Mouse (Mus musculus) forebrain, embryonic 12.5 days (tissue): Measurements from ENCODE around the gene Flt3l. TPM values are rescaled to one million over a fixed set of nuclear protein-coding genes. Genes with fewer than 3 reads are reported as not detected.

Experiments used
- ATAC-seq: fragments of 200-750 bp; cut with Nextera tagmentation; 2 replicates; pipeline ENCODE4 v1.8.0; 2017; ENCODE audit warnings: moderate TSS enrichment; ENCODE audit not compliant: low FRiP score
- H3K27ac ChIP-seq: fragments of 300-500 bp; sonication (generic); 2 replicates; pipeline ENCODE4 v1.5.1; 2016; ENCODE audit warnings: mild to moderate bottlenecking
- H3K27me3 ChIP-seq: fragments of 300-500 bp; sonication (generic); 2 replicates; pipeline ENCODE4 v1.6.1; 2016; ENCODE audit warnings: mild to moderate bottlenecking
- H3K36me3 ChIP-seq: fragments of 300-500 bp; sonication (generic); replicated peaks from 2 replicates; pipeline ENCODE4 v1.6.1; 2016; ENCODE audit warnings: mild to moderate bottlenecking
- H3K4me1 ChIP-seq: fragments of 300-500 bp; sonication (generic); 2 replicates; pipeline ENCODE4 v1.6.1; 2016
- H3K4me2 ChIP-seq: fragments of 300-500 bp; sonication (generic); 2 replicates; pipeline ENCODE4 v1.6.1; 2016; ENCODE audit warnings: mild to moderate bottlenecking, moderate library complexity
- H3K4me3 ChIP-seq: fragments of 300-500 bp; sonication (generic); replicated peaks from 2 replicates; pipeline ENCODE4 v1.5.1; 2016; ENCODE audit warnings: mild to moderate bottlenecking
- H3K9ac ChIP-seq: fragments of 300-500 bp; sonication (generic); 2 replicates; pipeline ENCODE4 v1.6.1; 2016; ENCODE audit warnings: mild to moderate bottlenecking
- H3K9me3 ChIP-seq: fragments of 300-500 bp; sonication (generic); 2 replicates; pipeline ENCODE4 v1.6.1; 2016
- WGBS: fragments of 180-500 bp; shearing (Covaris S2); methylation state at CpG from one replicate; pipeline ENCODE4 v1.1.7; 2016; 5-methylcytosine and 5-hydroxymethylcytosine counted together
- polyA plus RNA-seq: library from polyadenylated mRNA; unstranded; fragments of >200 nt; fragmentation: Nextera tagmentation; extraction: Ambion mirVana; gene quantifications from 2 replicates; pipeline ENCODE4 v1.2.1, GENCODE M21; 2016

Gene Flt3l
- 0.21 and 0.72 TPM in 2 replicates for polyA plus RNA-seq

- H3K27ac ChIP-seq, result no peak within 1 kb of the TSS
- peak within 1 kb of the TSS; percentile 57 for H3K4me2 ChIP-seq
- peak within 1 kb of the TSS; percentile 53 for H3K9ac ChIP-seq
- peak within 1 kb of the TSS; percentile 39 for H3K4me3 ChIP-seq
- H3K4me1 ChIP-seq, result peaks cover 6% of the 10 kb centered on the region; the same call in 1 of the 2 replicates
- no peaks in the 10 kb centered on the region for H3K9me3 ChIP-seq
- H3K36me3 ChIP-seq, result no peaks in the 10 kb centered on the region
- ATAC-seq, result peak; percentile 84
- 2% methylated on average over 29 of the region's 29 CpGs for WGBS
- peaks cover 29% of the 10 kb centered on the region for H3K27me3 ChIP-seq
Observed at GRCm38 (mm10) chr7:45135993-45136567, at the start of gene Flt3l, which contains the start of gene Gm45713. TSS of gene Flt3l (minus strand) at chr7:45136432. TSS of gene Gm45713 (minus strand) at chr7:45136231.

DNA sequence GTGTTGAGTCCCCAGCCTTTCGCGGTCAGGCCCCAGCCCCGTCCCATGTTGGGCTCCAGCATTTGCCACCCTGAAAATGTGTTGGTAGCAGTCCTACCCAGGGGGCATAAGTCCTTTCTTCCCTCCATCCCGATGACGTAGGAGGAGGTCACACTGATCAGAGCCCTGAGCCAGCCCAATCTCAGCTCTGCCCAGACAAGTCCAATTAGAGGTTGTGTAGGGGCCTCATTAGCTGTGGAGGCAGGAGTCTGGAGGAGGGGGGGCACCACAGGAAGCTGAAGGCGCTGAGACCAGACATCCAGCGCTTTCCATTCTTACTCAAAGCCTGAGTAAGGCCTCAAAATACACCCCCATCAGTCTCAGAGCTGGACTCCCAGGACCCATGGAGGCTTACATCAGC is 49.7 kb upstream of the Flt3l start:
- Histone ChIP-seq H3K4me1 (peaks cover 16% of the 10 kb centered on the region), H3K9ac (no peak overlapping the region), H3K4me3 (no peak overlapping the region), H3K27me3 (peaks cover 95% of the 10 kb centered on the region), H3K9me3 (no peaks in the 10 kb centered on the region), H3K27ac (no peak overlapping the region), H3K4me2 (no peak overlapping the region), H3K36me3 (no peaks in the 10 kb centered on the region)
- ATAC-seq, result no peak
- 51% methylated on average over 7 of the region's 7 CpGs for WGBS

- Histone ChIP-seq H3K9ac (no peak overlapping the region), H3K9me3 (no peaks in the 10 kb centered on the region), H3K4me2 (no peak overlapping the region), H3K27me3 (peaks cover 97% of the 10 kb centered on the region), H3K27ac (no peak overlapping the region), H3K4me1 (peaks cover 16% of the 10 kb centered on the region), H3K36me3 (no peaks in the 10 kb centered on the region), H3K4me3 (no peak overlapping the region)
- ATAC-seq, result no peak
- WGBS, result 62% methylated on average over 7 of the region's 7 CpGs
Observed at GRCm38 (mm10) chr7:45183672-45184071, 47.4 kb upstream of the Flt3l start.

DNA sequence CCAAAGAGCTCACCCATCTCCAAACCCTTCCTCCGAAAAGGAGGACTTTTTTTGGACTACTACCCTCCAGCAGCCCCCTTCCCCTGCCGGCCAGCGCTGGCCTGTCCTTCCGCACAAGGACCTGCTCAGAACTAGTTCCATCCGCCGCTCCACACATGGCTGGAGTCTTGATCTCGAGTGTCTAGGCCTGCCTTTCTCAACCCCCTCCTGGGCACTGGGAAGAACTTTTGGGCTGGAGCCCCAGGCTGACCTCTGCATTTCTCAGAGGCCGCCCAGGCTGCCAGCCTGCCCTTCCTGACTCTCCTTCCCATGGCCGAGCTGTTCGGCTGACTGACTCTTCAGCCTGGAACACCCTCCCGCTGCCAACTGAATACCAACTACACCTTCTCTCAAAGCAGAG is 46.4 kb upstream of the Flt3l start:
- 16% methylated on average over 11 of the region's 11 CpGs for WGBS
- H3K9ac ChIP-seq, result no peak overlapping the region
- no peaks in the 10 kb centered on the region for H3K9me3 ChIP-seq
- H3K4me1 ChIP-seq, result peaks cover 16% of the 10 kb centered on the region
- H3K36me3 ChIP-seq, result no peaks in the 10 kb centered on the region
- H3K4me2 ChIP-seq, result peak overlapping the region; percentile 41
- H3K4me3 ChIP-seq, result peak overlapping the region; percentile 28
- peaks cover 97% of the 10 kb centered on the region for H3K27me3 ChIP-seq
- 0 out of 2 replicates have a peak, but pooled peaks have one; percentile 6 for ATAC-seq
- no peak overlapping the region for H3K27ac ChIP-seq

DNA sequence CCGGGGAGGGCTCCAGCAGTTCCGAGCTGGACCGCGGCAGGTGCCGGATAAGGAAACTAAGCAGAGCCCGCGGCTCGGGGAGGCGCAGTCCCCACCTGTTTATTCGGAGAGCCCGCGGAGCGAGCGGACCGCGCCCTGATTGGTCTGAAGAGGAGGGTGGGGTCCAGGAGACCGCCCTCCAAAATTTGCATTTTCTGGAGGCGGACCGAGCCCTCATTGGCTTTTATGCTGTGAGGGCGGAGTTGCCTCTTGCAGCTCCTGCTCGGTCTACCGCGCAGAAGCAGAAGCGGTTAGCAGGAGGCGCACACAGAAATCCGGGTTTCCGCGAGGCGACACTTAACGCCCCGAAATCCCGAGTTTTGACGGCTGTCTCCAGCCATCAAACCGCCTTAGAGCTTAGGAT is 46.0 kb upstream of the Flt3l start:
- peak overlapping the region; percentile 28 for H3K4me3 ChIP-seq
- H3K36me3 ChIP-seq, result no peaks in the 10 kb centered on the region
- H3K4me2 ChIP-seq, result peak overlapping the region; percentile 41
- H3K9me3 ChIP-seq, result no peaks in the 10 kb centered on the region
- ATAC-seq, result peak; percentile 85
- peaks cover 97% of the 10 kb centered on the region for H3K27me3 ChIP-seq
- WGBS, result under 1% methylated on average over 34 of the region's 34 CpGs
- no peak overlapping the region for H3K27ac ChIP-seq
- peaks cover 16% of the 10 kb centered on the region for H3K4me1 ChIP-seq
- no peak overlapping the region for H3K9ac ChIP-seq

DNA sequence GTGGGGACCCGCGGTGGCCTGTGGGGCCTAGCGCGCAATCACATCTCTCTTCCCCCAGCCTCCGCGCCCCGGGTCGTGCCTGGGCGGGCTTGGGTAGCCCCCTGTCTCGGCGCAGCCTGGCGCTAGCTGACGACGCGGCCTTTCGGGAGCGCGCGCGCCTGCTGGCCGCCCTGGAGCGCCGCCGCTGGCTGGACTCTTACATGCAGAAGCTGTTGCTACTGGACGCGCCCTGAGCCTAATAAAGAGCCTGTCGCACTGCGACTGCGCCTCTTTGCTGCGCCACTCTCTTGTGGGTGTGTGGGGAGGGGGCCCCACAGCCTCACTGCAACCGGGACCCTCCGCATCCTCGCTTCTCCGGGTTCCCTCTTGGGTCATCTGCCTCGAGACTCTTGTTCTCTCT is 45.3 kb upstream of the Flt3l start:
- WGBS, result 4% methylated on average over 35 of the region's 35 CpGs
- H3K9me3 ChIP-seq, result no peaks in the 10 kb centered on the region
- H3K36me3 ChIP-seq, result no peaks in the 10 kb centered on the region
- H3K4me3 ChIP-seq, result peak overlapping the region; percentile 28
- no peak overlapping the region for H3K9ac ChIP-seq
- ATAC-seq, result no peak
- H3K4me2 ChIP-seq, result peak overlapping the region; percentile 41
- peaks cover 18% of the 10 kb centered on the region for H3K4me1 ChIP-seq
- H3K27me3 ChIP-seq, result peaks cover 98% of the 10 kb centered on the region
- H3K27ac ChIP-seq, result no peak overlapping the region

DNA sequence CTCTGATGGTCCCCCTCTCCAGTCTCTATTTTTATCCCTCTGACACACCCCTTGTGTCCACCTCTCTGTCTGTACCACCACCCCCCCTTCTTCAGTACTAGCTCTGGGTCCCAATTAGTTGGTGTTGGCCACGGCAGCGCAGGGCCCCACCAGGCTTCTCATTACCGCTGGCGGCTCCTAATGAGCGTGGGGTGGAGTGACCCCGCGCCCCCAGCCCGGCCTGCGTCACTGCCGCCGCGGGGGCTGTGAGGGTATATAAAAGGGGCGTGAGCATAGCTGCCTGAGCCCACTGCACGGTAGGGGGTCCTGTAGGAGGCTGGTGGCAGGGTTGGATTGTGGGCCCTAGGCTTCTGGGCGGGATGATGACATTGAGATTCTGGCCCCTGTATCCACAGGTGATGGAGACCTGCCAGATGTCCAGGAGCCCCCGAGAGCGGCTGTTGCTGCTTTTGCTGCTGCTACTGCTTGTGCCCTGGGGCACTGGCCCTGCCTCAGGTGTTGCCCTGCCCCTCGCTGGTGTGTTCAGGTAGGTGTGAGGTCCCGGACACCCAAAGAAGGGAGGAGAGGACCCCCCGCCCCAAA is 44.8 kb upstream of the Flt3l start, which contains the start of gene Pth2:
TSS of gene Pth2 (plus strand) at position 100 of the 582 bp plus-strand sequence.
- peak within 1 kb of the TSS; percentile 28 for H3K4me3 ChIP-seq
- no peak for ATAC-seq
- no peaks in the 10 kb centered on the region for H3K9me3 ChIP-seq
- no peak within 1 kb of the TSS for H3K27ac ChIP-seq
- H3K27me3 ChIP-seq, result peaks cover 100% of the 10 kb centered on the region
- H3K4me1 ChIP-seq, result peaks cover 23% of the 10 kb centered on the region
- peak within 1 kb of the TSS; percentile 41 for H3K4me2 ChIP-seq
- no peaks in the 10 kb centered on the region for H3K36me3 ChIP-seq
- WGBS, result 15% methylated on average over 20 of the region's 20 CpGs
- H3K9ac ChIP-seq, result no peak within 1 kb of the TSS

GRCm38 (mm10) chr7:45179469-45179868 is 43.2 kb upstream of the Flt3l start, which contains the start of gene Gfy:
TSS of gene Gfy (minus strand) at chr7:45179569.
- Histone ChIP-seq H3K4me1 (peaks cover 31% of the 10 kb centered on the region), H3K9ac (no peak within 1 kb of the TSS), H3K36me3 (no peaks in the 10 kb centered on the region), H3K27me3 (peaks cover 100% of the 10 kb centered on the region), H3K4me3 (no peak within 1 kb of the TSS), H3K4me2 (no peak within 1 kb of the TSS), H3K9me3 (no peaks in the 10 kb centered on the region), H3K27ac (no peak within 1 kb of the TSS)
- ATAC-seq, result no peak
- 22% methylated on average over 7 of the region's 7 CpGs for WGBS

DNA sequence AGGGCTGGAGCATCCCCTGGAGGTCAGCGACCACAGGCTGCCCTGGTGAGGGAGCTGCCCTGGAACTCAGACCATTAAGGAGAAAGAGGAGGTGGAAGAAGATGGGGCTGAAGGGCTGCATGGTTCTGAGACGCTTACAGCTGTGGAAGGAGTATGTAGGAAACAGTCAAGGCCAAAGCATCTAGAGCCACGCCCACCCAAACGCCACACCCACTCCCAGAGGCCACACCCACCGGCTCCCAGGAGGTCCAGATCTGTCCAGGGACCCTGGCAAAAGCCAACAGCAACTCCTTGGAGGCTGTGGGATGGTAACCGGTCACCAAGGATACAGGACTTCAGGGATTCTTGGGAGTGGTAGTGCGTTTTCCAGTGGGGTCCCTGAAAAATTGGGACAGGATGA is 42.3 kb upstream of the Flt3l start:
- Histone ChIP-seq H3K9ac (no peak overlapping the region), H3K4me2 (no peak overlapping the region), H3K9me3 (no peaks in the 10 kb centered on the region), H3K27ac (no peak overlapping the region), H3K4me3 (no peak overlapping the region), H3K4me1 (peaks cover 31% of the 10 kb centered on the region), H3K36me3 (no peaks in the 10 kb centered on the region), H3K27me3 (peaks cover 98% of the 10 kb centered on the region)
- WGBS, result 21% methylated on average over 7 of the region's 7 CpGs
- ATAC-seq, result no peak

DNA sequence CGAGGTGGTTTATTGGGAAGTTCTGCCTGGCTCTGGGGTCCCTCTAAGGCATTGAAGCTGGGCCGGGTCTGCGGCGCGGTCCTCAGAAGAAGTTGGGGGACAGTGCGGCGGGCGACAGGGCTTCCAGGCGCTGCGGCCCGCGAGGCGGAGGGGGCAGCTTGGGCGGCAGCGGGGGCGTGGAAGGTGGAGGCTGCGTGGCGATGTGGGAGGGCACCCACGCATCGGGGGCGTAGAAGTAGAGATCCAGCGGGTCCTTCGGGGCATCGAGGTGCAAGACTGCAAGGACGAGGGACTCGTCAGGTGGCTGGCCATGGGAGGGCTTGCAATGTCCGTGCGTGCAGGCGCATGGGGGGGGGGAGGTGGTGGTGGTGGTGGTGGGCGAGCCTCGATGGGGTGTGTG is 40.1 kb upstream of the Flt3l start:
- 1% methylated on average over 31 of the region's 31 CpGs for WGBS
- Histone ChIP-seq H3K9me3 (no peaks in the 10 kb centered on the region), H3K27me3 (peaks cover 96% of the 10 kb centered on the region), H3K27ac (no peak overlapping the region), H3K36me3 (no peaks in the 10 kb centered on the region), H3K4me2 (peak overlapping the region; percentile 39), H3K4me3 (peak overlapping the region; percentile 23), H3K4me1 (peaks cover 18% of the 10 kb centered on the region), H3K9ac (peak overlapping the region; percentile 22; the same call in 1 of the 2 replicates)
- no peak for ATAC-seq

DNA sequence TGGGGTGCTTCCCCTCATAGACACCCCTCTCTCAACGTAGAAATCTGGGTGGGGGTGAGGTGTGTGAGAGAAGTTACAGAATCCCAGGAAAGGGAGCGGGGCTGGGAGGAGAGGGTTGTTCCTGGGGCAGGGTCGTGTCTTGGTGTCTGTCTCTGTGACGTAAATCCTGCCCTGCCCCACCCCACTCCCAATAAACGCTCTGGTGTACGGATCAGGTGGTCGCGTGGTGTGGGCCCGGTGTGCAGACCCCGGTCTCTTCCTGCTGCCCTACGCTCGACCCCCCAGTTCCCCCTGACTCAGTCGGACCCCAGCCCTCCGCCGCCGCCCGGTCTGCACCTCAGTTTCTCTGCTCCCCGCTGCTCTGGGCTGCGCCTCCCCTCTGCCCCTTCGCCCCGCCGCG is 39.7 kb upstream of the Flt3l start:
- Histone ChIP-seq H3K27me3 (peaks cover 96% of the 10 kb centered on the region), H3K36me3 (no peaks in the 10 kb centered on the region), H3K4me3 (peak overlapping the region; percentile 23), H3K9ac (peak overlapping the region; percentile 22; the same call in 1 of the 2 replicates), H3K9me3 (no peaks in the 10 kb centered on the region), H3K27ac (no peak overlapping the region), H3K4me1 (peaks cover 15% of the 10 kb centered on the region), H3K4me2 (peak overlapping the region; percentile 39)
- WGBS, result under 1% methylated on average over 23 of the region's 23 CpGs
- ATAC-seq, result no peak

DNA sequence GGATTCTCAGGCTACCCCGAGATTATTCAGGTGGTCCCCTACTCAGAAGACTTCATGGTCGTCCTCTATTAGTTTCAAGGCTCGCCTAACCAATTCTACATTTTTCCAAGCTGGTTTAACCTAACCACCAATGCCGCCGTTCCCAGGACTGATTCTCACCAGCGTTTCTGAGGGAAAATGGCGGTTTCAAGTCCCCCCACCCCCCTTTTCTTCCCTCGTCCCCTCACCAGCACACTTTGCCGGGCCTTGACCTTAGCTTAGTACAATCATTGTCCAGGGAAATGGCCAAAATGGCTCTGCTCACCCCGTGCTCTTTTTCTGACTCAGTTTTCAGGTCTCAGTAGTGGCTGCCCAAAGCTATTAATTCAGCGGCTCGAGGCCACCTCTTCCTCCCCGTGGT is 39.2 kb upstream of the Flt3l start:
- no peaks in the 10 kb centered on the region for H3K36me3 ChIP-seq
- no peak overlapping the region for H3K27ac ChIP-seq
- H3K4me2 ChIP-seq, result no peak overlapping the region
- H3K27me3 ChIP-seq, result peaks cover 95% of the 10 kb centered on the region
- H3K4me1 ChIP-seq, result peaks cover 15% of the 10 kb centered on the region
- H3K9ac ChIP-seq, result no peak overlapping the region
- no peak overlapping the region; the same call in 1 of the 2 replicates for H3K4me3 ChIP-seq
- H3K9me3 ChIP-seq, result no peaks in the 10 kb centered on the region
- under 1% methylated on average over 13 of the region's 13 CpGs for WGBS
- no peak for ATAC-seq
